Mouse (Mus musculus) testis, adult 2 months (tissue): ENCODE data around the gene Brpf1.

Source experiments
- CTCF ChIP-seq: fragments of 200-500 bp; IDR thresholded peaks from 2 replicates; pipeline ENCODE4 v1.5.1; 2012; ENCODE audit warnings: low read depth, mild to moderate bottlenecking, inconsistent platforms, low read length, moderate library complexity; ENCODE audit not compliant: control insufficient read depth, insufficient read depth, insufficient replicate concordance
- POLR2A ChIP-seq: fragments of 200-500 bp; IDR thresholded peaks from 2 replicates; pipeline ENCODE4 v1.6.1; 2012; ENCODE audit warnings: low read depth, mild to moderate bottlenecking, inconsistent platforms, low read length, moderate library complexity; ENCODE audit not compliant: control insufficient read depth

- TF ChIP-seq CTCF (no peak), POLR2A (no peak)
Observed at GRCm38 (mm10) chr6:113263531-113263930, 43.4 kb upstream of the Brpf1 start.
